Mouse (Mus musculus) neural tube, embryonic 11.5 days (tissue): ENCODE data around the gene Krt27. TPM values are rescaled to one million over a fixed set of nuclear protein-coding genes. Genes with fewer than 3 reads are reported as not detected.

Experiments used
- ATAC-seq: fragments of 200-750 bp; cut with Nextera tagmentation; 2 replicates; pipeline ENCODE4 v1.8.0; 2017; ENCODE audit warnings: moderate number of reproducible peaks, mild to moderate bottlenecking, moderate TSS enrichment, moderate library complexity; ENCODE audit not compliant: insufficient read depth, low FRiP score, low TSS enrichment
- DNase-seq: peaks from one replicate; pipeline ENCODE4 v3.0.0-alpha.2; 2015; ENCODE audit warnings: low spot score
- H3K27ac ChIP-seq: fragments of 300-500 bp; sonication (generic); 2 replicates; pipeline ENCODE4 v1.5.1; 2014; ENCODE audit warnings: low read depth, mild to moderate bottlenecking, low read length
- H3K27me3 ChIP-seq: fragments of 300-500 bp; sonication (generic); 2 replicates; pipeline ENCODE4 v1.6.1; 2014; ENCODE audit warnings: mild to moderate bottlenecking, low read length, mixed read lengths; ENCODE audit not compliant: control insufficient read depth, insufficient read depth
- H3K36me3 ChIP-seq: fragments of 300-500 bp; sonication (generic); 2 replicates; pipeline ENCODE4 v1.6.1; 2014; ENCODE audit warnings: mild to moderate bottlenecking, low read length, moderate library complexity, mixed read lengths; ENCODE audit not compliant: control insufficient read depth, insufficient read depth
- H3K4me1 ChIP-seq: fragments of 300-500 bp; sonication (generic); 2 replicates; pipeline ENCODE4 v1.6.1; 2014; ENCODE audit warnings: low read length, mixed read lengths; ENCODE audit not compliant: control insufficient read depth, insufficient read depth
- H3K4me2 ChIP-seq: fragments of 300-500 bp; sonication (generic); 2 replicates; pipeline ENCODE4 v1.6.1; 2014; ENCODE audit warnings: low read depth, mild to moderate bottlenecking, moderate library complexity
- H3K4me3 ChIP-seq: fragments of 300-500 bp; sonication (generic); 2 replicates; pipeline ENCODE4 v1.5.1; 2014; ENCODE audit warnings: low read depth, low read length
- H3K9ac ChIP-seq: fragments of 300-500 bp; sonication (generic); 2 replicates; pipeline ENCODE4 v1.6.1; 2014; ENCODE audit warnings: mild to moderate bottlenecking, low read length
- H3K9me3 ChIP-seq: fragments of 300-500 bp; sonication (generic); 2 replicates; pipeline ENCODE4 v1.6.1; 2016; ENCODE audit warnings: low read length; ENCODE audit not compliant: control insufficient read depth
- WGBS: fragments of 180-500 bp; shearing (Covaris S2); extraction: QIAGEN DNeasy Blood & Tissue Kit; methylation state at CpG from one replicate; pipeline ENCODE4 v1.1.7; 2014; 5-methylcytosine and 5-hydroxymethylcytosine counted together
- polyA plus RNA-seq: library from polyadenylated mRNA; unstranded; fragments of >200 nt; fragmentation: Nextera tagmentation; extraction: Ambion mirVana; gene quantifications from 2 replicates; pipeline ENCODE4 v1.2.1, GENCODE M21; 2014

The Krt27 gene
- polyA plus RNA-seq, 1 experiment from 2014 or later: not detected

GRCm38 (mm10) chr11:99364412-99364811 lies 13.5 kb upstream of the Krt27 start:
- no peaks in the 10 kb centered on the region for H3K36me3 ChIP-seq
- no peak overlapping the region for H3K4me2 ChIP-seq
- no peaks in the 10 kb centered on the region for H3K27me3 ChIP-seq
- no peaks in the 10 kb centered on the region for H3K9me3 ChIP-seq
- DNase-seq (peak; percentile 47), ATAC-seq (no peak)
- no peaks in the 10 kb centered on the region for H3K4me1 ChIP-seq
- no peak overlapping the region for H3K4me3 ChIP-seq
- WGBS: 28% methylated on average over 9 of the region's 9 CpGs
- H3K9ac ChIP-seq: no peak overlapping the region
- H3K27ac ChIP-seq: no peak overlapping the region

GRCm38 (mm10) chr11:99361423-99361822 lies 10.5 kb upstream of the Krt27 start:
- Histone ChIP-seq H3K27me3 (no peaks in the 10 kb centered on the region), H3K27ac (no peak overlapping the region), H3K4me1 (no peaks in the 10 kb centered on the region), H3K9ac (no peak overlapping the region), H3K4me2 (no peak overlapping the region), H3K9me3 (no peaks in the 10 kb centered on the region), H3K36me3 (no peaks in the 10 kb centered on the region), H3K4me3 (no peak overlapping the region)
- no peak for DNase-seq
- ATAC-seq: no peak
- 83% methylated on average over 8 of the region's 8 CpGs for WGBS

GRCm38 (mm10) chr11:99339299-99339847 lies 11.5 kb downstream of the Krt27 start:
- Histone ChIP-seq H3K27ac (no peak overlapping the region), H3K4me1 (no peaks in the 10 kb centered on the region; the same call in 1 of the 2 replicates), H3K4me3 (no peak overlapping the region), H3K9me3 (no peaks in the 10 kb centered on the region), H3K9ac (no peak overlapping the region), H3K36me3 (no peaks in the 10 kb centered on the region), H3K27me3 (no peaks in the 10 kb centered on the region), H3K4me2 (no peak overlapping the region)
- WGBS: 49% methylated on average over 11 of the region's 11 CpGs
- DNase-seq (peak; percentile 56), ATAC-seq (no peak)

GRCm38 (mm10) chr11:99337866-99338265 lies 13.0 kb downstream of the Krt27 start, which contains the start of gene Krt26:
Gene Krt26, minus strand, starts transcription at chr11:99337966.
- ATAC-seq (no peak), DNase-seq (no peak)
- no peaks in the 10 kb centered on the region; the same call in 1 of the 2 replicates for H3K4me1 ChIP-seq
- 91% methylated on average over 11 of the region's 11 CpGs for WGBS
- no peaks in the 10 kb centered on the region for H3K27me3 ChIP-seq
- no peak within 1 kb of the TSS for H3K27ac ChIP-seq
- no peaks in the 10 kb centered on the region for H3K9me3 ChIP-seq
- H3K4me2 ChIP-seq: no peak within 1 kb of the TSS
- no peak within 1 kb of the TSS for H3K4me3 ChIP-seq
- no peak within 1 kb of the TSS for H3K9ac ChIP-seq
- H3K36me3 ChIP-seq: no peaks in the 10 kb centered on the region

- no peaks in the 10 kb centered on the region for H3K27me3 ChIP-seq
- H3K4me3 ChIP-seq: no peak overlapping the region
- no peak overlapping the region for H3K27ac ChIP-seq
- H3K4me1 ChIP-seq: no peaks in the 10 kb centered on the region
- no peaks in the 10 kb centered on the region for H3K36me3 ChIP-seq
- no peaks in the 10 kb centered on the region for H3K9me3 ChIP-seq
- ATAC-seq (no peak), DNase-seq (no peak)
- WGBS: 75% methylated on average over 13 of the region's 13 CpGs
- no peak overlapping the region for H3K9ac ChIP-seq
- H3K4me2 ChIP-seq: no peak overlapping the region
Observed at GRCm38 (mm10) chr11:99333426-99333825, 17.5 kb downstream of the Krt27 start.

- Histone ChIP-seq H3K4me2 (no peak overlapping the region), H3K36me3 (no peaks in the 10 kb centered on the region), H3K27me3 (no peaks in the 10 kb centered on the region), H3K9ac (no peak overlapping the region), H3K4me3 (no peak overlapping the region), H3K9me3 (no peaks in the 10 kb centered on the region), H3K27ac (no peak overlapping the region), H3K4me1 (no peaks in the 10 kb centered on the region)
- 67% methylated on average over 2 of the region's 2 CpGs for WGBS
- ATAC-seq (no peak), DNase-seq (no peak)
Observed at GRCm38 (mm10) chr11:99329655-99330054, 21.2 kb downstream of the Krt27 start.

GRCm38 (mm10) chr11:99322851-99323250 lies 28.1 kb downstream of the Krt27 start, which contains the start of gene Krt25:
Gene Krt25, minus strand, starts transcription at chr11:99322951.
- Histone ChIP-seq H3K4me1 (no peaks in the 10 kb centered on the region), H3K27me3 (no peaks in the 10 kb centered on the region), H3K27ac (no peak within 1 kb of the TSS), H3K9ac (no peak within 1 kb of the TSS), H3K4me3 (no peak within 1 kb of the TSS), H3K4me2 (no peak within 1 kb of the TSS), H3K9me3 (no peaks in the 10 kb centered on the region), H3K36me3 (no peaks in the 10 kb centered on the region)
- ATAC-seq (no peak), DNase-seq (no peak)
- WGBS: 95% methylated on average over 11 of the region's 11 CpGs

GRCm38 (mm10) chr11:99321094-99321493 lies 29.8 kb downstream of the Krt27 start:
- WGBS: 90% methylated on average over 14 of the region's 14 CpGs
- no peaks in the 10 kb centered on the region for H3K9me3 ChIP-seq
- H3K4me3 ChIP-seq: no peak overlapping the region
- H3K27ac ChIP-seq: no peak overlapping the region
- no peak overlapping the region for H3K4me2 ChIP-seq
- no peaks in the 10 kb centered on the region for H3K36me3 ChIP-seq
- DNase-seq (no peak), ATAC-seq (no peak)
- no peaks in the 10 kb centered on the region for H3K27me3 ChIP-seq
- H3K9ac ChIP-seq: no peak overlapping the region
- no peaks in the 10 kb centered on the region for H3K4me1 ChIP-seq

- no peak overlapping the region for H3K9ac ChIP-seq
- H3K4me3 ChIP-seq: no peak overlapping the region
- H3K4me1 ChIP-seq: no peaks in the 10 kb centered on the region
- DNase-seq (no peak), ATAC-seq (no peak)
- H3K4me2 ChIP-seq: no peak overlapping the region
- WGBS: 82% methylated on average over 9 of the region's 9 CpGs
- no peak overlapping the region for H3K27ac ChIP-seq
- no peaks in the 10 kb centered on the region for H3K9me3 ChIP-seq
- H3K27me3 ChIP-seq: no peaks in the 10 kb centered on the region
- no peaks in the 10 kb centered on the region for H3K36me3 ChIP-seq
Observed at GRCm38 (mm10) chr11:99319127-99319526, 31.8 kb downstream of the Krt27 start.
